Mouse (Mus musculus): ENCODE data around the gene Gale. TPM values are rescaled to one million over a fixed set of nuclear protein-coding genes. Genes with fewer than 3 reads are reported as not detected.
A peak's percentile ranks its signal among the peaks of the same experiment; 100 is the strongest.

Gene Gale
- 4.7 and 5.6 TPM in 2 replicates for polyA plus RNA-seq (2012; ENCODE audit: insufficient read depth, insufficient read length, missing spikeins)

- no peak for TF ChIP-seq CTCF (IDR thresholded peaks at IDR 0.05; ENCODE audit: low read depth, low read length)
- no peak for TF ChIP-seq POLR2A (IDR thresholded peaks at IDR 0.05; ENCODE audit: borderline replicate concordance, low read depth, low read length)
- Histone ChIP-seq H3K27ac (ENCODE audit: insufficient read depth, low read depth, low read length) (peak within 1 kb of the TSS; percentile 71), H3K4me3 (ENCODE audit: insufficient read depth, low read length) (peak within 1 kb of the TSS; percentile 75), H3K4me1 (ENCODE audit: control insufficient read depth, insufficient read depth, low read length) (peaks cover 9% of the 10 kb centered on the region)
Measured at GRCm38 (mm10) chr4:135963457-135964193, at the start of gene Gale. Gale (plus strand) TSS chr4:135963727.

DNA sequence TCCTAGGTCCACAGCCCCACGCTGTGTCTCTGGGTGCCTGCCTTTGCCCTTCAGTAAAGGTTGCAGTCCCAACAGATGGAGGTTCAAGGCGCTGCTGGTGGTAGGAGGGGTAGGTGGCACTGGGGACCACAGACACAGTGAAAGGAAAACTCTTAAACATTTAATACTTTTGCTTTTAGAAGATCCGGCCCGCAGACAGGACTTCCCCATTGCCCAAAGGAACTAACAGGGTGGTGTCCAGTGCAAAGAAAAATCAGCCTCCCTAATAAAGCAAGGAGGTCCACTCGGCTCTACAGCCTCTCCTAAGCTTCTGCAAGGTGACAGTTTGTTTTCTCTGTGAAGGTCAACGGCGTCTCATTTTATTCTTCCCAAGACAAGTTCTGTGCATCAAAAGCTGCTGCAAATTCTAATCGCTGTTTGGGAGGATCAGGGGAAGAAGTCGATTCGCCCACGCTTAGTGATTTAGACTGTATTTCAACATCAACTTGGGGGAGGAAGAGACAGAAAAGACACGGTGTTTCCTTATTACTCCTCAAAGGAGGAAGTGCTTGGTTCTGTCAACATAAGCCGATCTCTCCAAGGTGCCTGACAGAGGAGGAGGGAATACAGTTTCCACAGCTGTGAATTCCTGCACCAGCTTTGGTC, 44.8 kb upstream of the Gale start:
- no peak for TF ChIP-seq POLR2A (IDR thresholded peaks at IDR 0.05; ENCODE audit: borderline replicate concordance, low read depth, low read length)
- no peak for TF ChIP-seq CTCF (IDR thresholded peaks at IDR 0.05; ENCODE audit: low read depth, low read length)
- peak overlapping the region; percentile 48 for H3K4me3 ChIP-seq (ENCODE audit: insufficient read depth, low read length)
- peak overlapping the region; percentile 95 for H3K27ac ChIP-seq (ENCODE audit: insufficient read depth, low read depth, low read length)

GRCm38 (mm10) chr4:135919280-135919639, 44.3 kb upstream of the Gale start:
- H3K27ac ChIP-seq (ENCODE audit: insufficient read depth, low read depth, low read length) = peak overlapping the region; percentile 95
- peaks cover 38% of the 10 kb centered on the region for H3K4me1 ChIP-seq (ENCODE audit: control insufficient read depth, insufficient read depth, low read length)
- no peak for TF ChIP-seq CTCF (IDR thresholded peaks at IDR 0.05; ENCODE audit: low read depth, low read length)
- no peak for TF ChIP-seq POLR2A (IDR thresholded peaks at IDR 0.05; ENCODE audit: borderline replicate concordance, low read depth, low read length)
- peak overlapping the region; percentile 16; the same call in 1 of the 2 replicates for H3K4me3 ChIP-seq (ENCODE audit: insufficient read depth, low read length)

More for the DNA sequence above, 44.8 kb upstream of the Gale start:
- H3K4me1 ChIP-seq (ENCODE audit: control insufficient read depth, insufficient read depth, low read length) = peaks cover 38% of the 10 kb centered on the region

DNA sequence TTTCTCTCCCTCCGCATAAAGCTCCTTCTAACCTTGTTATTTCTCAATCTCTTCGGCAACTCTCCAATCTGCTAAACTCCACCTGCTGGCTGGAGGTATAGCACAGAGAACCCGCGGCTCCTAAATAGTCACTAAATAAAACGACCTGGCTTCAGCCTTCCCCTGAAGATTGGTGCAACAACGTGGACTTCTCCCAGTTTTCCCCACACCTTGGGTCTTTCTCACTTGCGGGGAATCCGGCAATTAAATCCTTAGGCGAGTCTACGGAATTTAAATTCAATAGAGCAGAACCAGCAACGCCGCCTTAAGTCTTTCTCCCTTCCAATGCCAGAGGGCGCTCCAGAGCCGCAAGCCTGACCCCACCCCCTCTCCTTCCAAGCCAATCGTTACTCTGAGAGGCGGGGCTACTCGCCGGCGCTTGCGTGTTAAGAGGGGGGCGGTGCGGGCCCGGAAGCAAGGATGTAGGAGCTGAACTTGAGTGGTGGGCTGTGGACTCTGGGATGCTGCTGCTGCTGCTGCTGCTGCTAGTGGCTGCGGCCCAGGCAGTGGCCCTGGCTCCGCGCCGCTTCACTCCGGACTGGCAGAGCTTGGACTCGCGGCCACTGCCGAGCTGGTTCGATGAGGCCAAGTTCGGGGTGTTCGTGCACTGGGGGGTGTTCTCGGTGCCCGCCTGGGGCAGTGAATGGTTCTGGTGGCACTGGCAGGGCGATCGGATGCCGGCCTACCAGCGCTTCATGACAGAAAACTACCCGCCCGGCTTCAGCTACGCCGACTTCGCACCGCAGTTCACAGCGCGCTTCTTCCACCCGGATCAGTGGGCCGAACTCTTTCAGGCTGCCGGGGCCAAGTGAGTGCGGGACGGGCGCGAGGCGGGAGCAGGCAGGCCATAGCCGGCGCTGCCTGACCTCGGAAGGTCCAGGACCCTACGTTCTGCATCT, 43.0 kb upstream of the Gale start, which contains the start of gene Fuca1:
Gene Fuca1 (plus strand): TSS at position 432 of the 938 bp plus-strand sequence.
- peak; percentile 96 for TF ChIP-seq CTCF (IDR thresholded peaks at IDR 0.05; ENCODE audit: low read depth, low read length)
- no peak for TF ChIP-seq POLR2A (IDR thresholded peaks at IDR 0.05; ENCODE audit: borderline replicate concordance, low read depth, low read length)
- Histone ChIP-seq H3K4me1 (ENCODE audit: control insufficient read depth, insufficient read depth, low read length) (peaks cover 32% of the 10 kb centered on the region), H3K27ac (ENCODE audit: insufficient read depth, low read depth, low read length) (peak within 1 kb of the TSS; percentile 95), H3K4me3 (ENCODE audit: insufficient read depth, low read length) (peak within 1 kb of the TSS; percentile 96)

DNA sequence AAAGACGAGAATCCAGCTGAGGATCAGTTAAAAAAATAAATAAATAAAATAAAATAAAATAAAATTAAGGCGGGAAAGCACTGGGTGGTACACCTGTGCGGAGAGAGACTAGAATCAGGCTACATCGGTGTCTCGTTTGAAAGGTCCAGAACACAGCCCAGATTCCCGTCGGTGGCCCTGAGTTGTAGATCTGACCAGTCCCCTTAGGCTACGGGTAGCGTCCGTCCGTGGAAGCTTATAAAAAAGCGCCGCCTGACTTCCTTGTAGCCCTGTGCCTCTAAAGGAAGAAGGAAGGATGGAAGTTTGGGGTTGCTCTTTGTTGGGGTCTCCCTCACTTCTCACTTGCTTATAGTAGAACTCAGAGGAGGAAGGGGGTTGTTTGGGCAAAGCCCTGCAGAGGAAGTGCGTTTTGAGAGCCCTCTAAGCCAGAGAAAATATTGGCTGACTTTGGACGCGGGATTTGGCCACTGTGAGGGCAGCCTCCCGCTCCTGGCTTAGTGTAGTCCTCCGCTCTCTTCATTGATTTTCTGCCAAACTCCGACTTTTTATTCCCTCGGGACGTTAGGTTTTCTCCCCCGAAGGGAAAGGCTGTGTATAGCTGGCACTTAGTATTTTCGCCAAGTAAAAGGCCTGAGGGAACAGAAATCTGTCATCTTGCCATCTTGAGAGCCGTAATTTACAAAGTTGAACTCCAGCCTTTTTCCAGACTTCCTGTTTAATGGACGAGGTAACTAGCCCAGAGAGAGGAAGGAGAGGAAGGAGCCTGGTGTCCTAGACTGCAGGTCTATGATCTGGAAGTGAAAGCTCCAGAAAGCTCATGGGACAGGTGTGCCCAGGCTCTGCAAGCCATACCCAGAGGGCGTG, 42.0 kb upstream of the Gale start:
- H3K4me1 ChIP-seq (ENCODE audit: control insufficient read depth, insufficient read depth, low read length) = peaks cover 29% of the 10 kb centered on the region

DNA sequence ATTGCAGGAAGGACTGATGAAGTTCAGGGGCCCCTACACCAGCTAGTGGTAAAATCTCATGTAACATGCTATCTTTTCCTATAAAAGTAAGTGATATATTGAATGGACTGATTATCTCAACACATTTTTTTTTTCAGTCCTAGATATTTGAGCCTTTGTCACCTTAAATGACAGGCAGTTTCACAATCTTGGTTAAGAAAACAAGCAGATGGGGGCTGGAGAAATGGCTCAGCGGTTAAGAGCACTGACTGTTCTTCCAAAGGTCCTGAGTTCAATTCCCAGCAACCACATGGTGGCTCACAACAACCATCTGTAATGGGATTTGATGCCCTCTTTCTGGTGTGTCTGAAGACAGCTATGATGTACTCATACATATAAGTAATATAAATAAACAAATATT, 41.3 kb upstream of the Gale start:
- Histone ChIP-seq H3K4me1 (ENCODE audit: control insufficient read depth, insufficient read depth, low read length) (peaks cover 23% of the 10 kb centered on the region), H3K27ac (ENCODE audit: insufficient read depth, low read depth, low read length) (peak overlapping the region; percentile 67; the same call in 1 of the 2 replicates), H3K4me3 (ENCODE audit: insufficient read depth, low read length) (peak overlapping the region; percentile 96)
- TF ChIP-seq CTCF (IDR thresholded peaks at IDR 0.05; ENCODE audit: low read depth, low read length) = no peak
- TF ChIP-seq POLR2A (IDR thresholded peaks at IDR 0.05; ENCODE audit: borderline replicate concordance, low read depth, low read length) = no peak

More for the DNA sequence above, 42.0 kb upstream of the Gale start:
- H3K4me3 ChIP-seq (ENCODE audit: insufficient read depth, low read length) = peak overlapping the region; percentile 96
- TF ChIP-seq POLR2A (IDR thresholded peaks at IDR 0.05; ENCODE audit: borderline replicate concordance, low read depth, low read length) = no peak
- TF ChIP-seq CTCF (IDR thresholded peaks at IDR 0.05; ENCODE audit: low read depth, low read length) = no peak
- peak overlapping the region; percentile 67 for H3K27ac ChIP-seq (ENCODE audit: insufficient read depth, low read depth, low read length)

- Histone ChIP-seq H3K4me3 (ENCODE audit: insufficient read depth, low read length) (no peak overlapping the region), H3K27ac (ENCODE audit: insufficient read depth, low read depth, low read length) (no peak overlapping the region), H3K4me1 (ENCODE audit: control insufficient read depth, insufficient read depth, low read length) (peaks cover 6% of the 10 kb centered on the region)
- TF ChIP-seq POLR2A (IDR thresholded peaks at IDR 0.05; ENCODE audit: borderline replicate concordance, low read depth, low read length) = no peak
- TF ChIP-seq CTCF (IDR thresholded peaks at IDR 0.05; ENCODE audit: low read depth, low read length) = no peak
Measured at GRCm38 (mm10) chr4:135924418-135924817, 39.1 kb upstream of the Gale start.

DNA sequence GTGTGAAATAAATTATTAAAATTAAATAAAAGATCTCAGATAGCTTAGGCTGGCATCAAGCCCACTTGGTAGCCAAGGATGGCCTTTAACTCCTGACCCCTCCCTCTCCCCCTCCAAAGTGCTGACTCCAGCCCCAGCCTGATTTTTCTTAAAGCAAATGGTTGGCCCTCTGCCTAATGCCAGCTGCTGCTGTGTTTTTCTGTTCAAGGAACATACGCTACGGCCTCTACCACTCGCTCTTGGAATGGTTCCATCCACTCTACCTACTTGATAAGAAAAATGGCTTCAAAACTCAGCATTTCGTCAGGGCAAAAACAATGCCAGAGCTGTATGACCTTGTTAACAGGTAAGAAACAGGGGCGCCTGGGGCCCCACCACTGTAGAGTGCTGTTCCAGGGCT, 38.2 kb upstream of the Gale start:
- H3K27ac ChIP-seq (ENCODE audit: insufficient read depth, low read depth, low read length) = no peak overlapping the region
- H3K4me3 ChIP-seq (ENCODE audit: insufficient read depth, low read length) = no peak overlapping the region
- H3K4me1 ChIP-seq (ENCODE audit: control insufficient read depth, insufficient read depth, low read length) = peaks cover 3% of the 10 kb centered on the region; the same call in 1 of the 2 replicates
- TF ChIP-seq CTCF (IDR thresholded peaks at IDR 0.05; ENCODE audit: low read depth, low read length) (no peak), POLR2A (IDR thresholded peaks at IDR 0.05; ENCODE audit: borderline replicate concordance, low read depth, low read length) (no peak)

Data from bone marrow macrophage, adult 2 months (primary cell).